In the genomic region with DNA sequence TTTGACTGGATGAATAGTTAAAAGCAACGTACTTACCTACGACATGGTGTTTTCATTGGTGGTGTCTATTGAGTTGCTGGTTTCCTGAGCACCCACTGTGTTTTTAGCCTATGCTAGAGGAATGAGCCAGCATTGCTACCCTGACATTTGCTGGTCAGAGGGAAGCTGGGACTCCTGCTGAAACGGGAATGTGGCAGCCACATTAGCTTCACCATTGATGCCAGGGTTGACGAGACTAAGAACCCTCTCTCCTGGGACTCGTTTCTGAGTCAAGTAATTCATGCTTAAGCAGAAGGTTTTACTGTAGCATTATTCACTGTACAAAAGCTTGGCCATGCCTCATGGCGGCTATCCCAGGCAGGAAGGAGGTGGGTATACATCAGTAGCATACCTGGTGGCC, we compare ENCODE assay signal across 29 mouse cellular contexts. TPM values are rescaled to one million over a fixed set of nuclear protein-coding genes. Genes with fewer than 3 reads are reported as not detected.
"Had no signal": no experiment of that assay in that cellular context is flagged by ENCODE, and none has a peak within 500 bp of the region (broad histone marks: within the 10 kb centered on the region; RNA-seq: fewer than 3 reads in every experiment).

No protein-coding gene starts in this region.

- H3K9ac ChIP-seq: hindbrain, embryonic 12.5 days; hindbrain, embryonic 14.5 days; intestine, embryonic 15.5 days; limb, embryonic 12.5 days; liver, embryonic 13.5 days had no signal

- H3K9me3 ChIP-seq: hindbrain, embryonic 10.5 days; hindbrain, embryonic 12.5 days; intestine, embryonic 15.5 days; limb, embryonic 10.5 days; limb, embryonic 12.5 days; liver, embryonic 13.5 days had no signal

- ATAC-seq: hindbrain, embryonic 16.5 days; inflammation-experienced regulatory T-cells, adult 6 months; intestine, embryonic 15.5 days; intestine, postnatal 0 days had no signal

- H3K36me3 ChIP-seq: hindbrain, embryonic 10.5 days; hindbrain, embryonic 12.5 days; intestine, embryonic 15.5 days; limb, embryonic 10.5 days; limb, embryonic 12.5 days; liver, embryonic 13.5 days had no signal

- H3K4me3 ChIP-seq: heart, adult 2 months; hindbrain, embryonic 10.5 days; hindbrain, embryonic 12.5 days; intestine, embryonic 15.5 days; layer of hippocampus, adult 2 months; left cerebral cortex, adult 2 months; limb, embryonic 10.5 days; limb, embryonic 12.5 days; liver, embryonic 13.5 days had no signal

- H3K4me1 ChIP-seq: liver, embryonic 13.5 days had no signal

- H3K4me2 ChIP-seq: heart, embryonic 11.5 days; hindbrain, embryonic 12.5 days; hindbrain, embryonic 14.5 days; intestine, embryonic 15.5 days; limb, embryonic 12.5 days; liver, embryonic 11.5 days; liver, embryonic 13.5 days had no signal

- H3K27me3 ChIP-seq: hindbrain, embryonic 12.5 days; intestine, embryonic 15.5 days; limb, embryonic 12.5 days; liver, embryonic 13.5 days had no signal

- H3K27ac ChIP-seq: heart, adult 2 months; hindbrain, embryonic 10.5 days; hindbrain, embryonic 12.5 days; hindbrain, embryonic 14.5 days; intestine, embryonic 15.5 days; layer of hippocampus, adult 2 months; left cerebral cortex, adult 2 months; limb, embryonic 10.5 days; limb, embryonic 12.5 days; liver, embryonic 13.5 days had no signal

- DNase-seq: gastrocnemius, postnatal 14 days; gastrocnemius, postnatal 36 days; heart, adult 11 months; heart, adult 2 months; heart, postnatal 10 days; heart, postnatal 4 days; kidney, adult 18-20 months; kidney, adult 8-10 months; kidney, postnatal 10 days; kidney, postnatal 25 days; kidney, postnatal 4 days; liver; liver, embryonic 13.5 days had no signal

RNA-seq across cellular contexts. Expression of gene Gm42417, which starts 49.6 kb away (rescaled TPM):
- polyA plus RNA-seq: gonadal fat pad, adult 2 months; heart, adult 2 months; heart, embryonic 11.5 days; heart, embryonic 14.5 days; heart, embryonic 16.5 days; hindbrain, embryonic 12.5 days; liver, embryonic 11.5 days; liver, embryonic 13.5 days had no signal
